Mouse (Mus musculus) megakaryocyte progenitor cell, adult 5-6 weeks (primary cell): ENCODE results near the gene Spic. TPM values are rescaled to one million over a fixed set of nuclear protein-coding genes. Genes with fewer than 3 reads are reported as not detected.
A peak's percentile ranks its signal among the peaks of the same experiment; 100 is the strongest.

Source experiments
- ATAC-seq: replicated peaks from 2 replicates; pipeline ENCODE4 v1.8.0; 2016; ENCODE audit warnings: mild to moderate bottlenecking, moderate TSS enrichment, inconsistent platforms; ENCODE audit not compliant: poor library complexity
- total RNA-seq, 2 experiments: library from RNA; stranded (forward) in 1 of 2; stranded (reverse) in 1 of 2; fragments of 157-497, 149-512 nt in 1 of 2; fragments of 200-1000 nt in 1 of 2; gene quantifications; 2 replicates each; pipeline versions ENCODE4 v1.2.3 to v1.2.4; 2015 to 2017

The Spic gene
- total RNA-seq, 2 experiments from 2014 or later = 0.39 to 0.62 TPM

DNA sequence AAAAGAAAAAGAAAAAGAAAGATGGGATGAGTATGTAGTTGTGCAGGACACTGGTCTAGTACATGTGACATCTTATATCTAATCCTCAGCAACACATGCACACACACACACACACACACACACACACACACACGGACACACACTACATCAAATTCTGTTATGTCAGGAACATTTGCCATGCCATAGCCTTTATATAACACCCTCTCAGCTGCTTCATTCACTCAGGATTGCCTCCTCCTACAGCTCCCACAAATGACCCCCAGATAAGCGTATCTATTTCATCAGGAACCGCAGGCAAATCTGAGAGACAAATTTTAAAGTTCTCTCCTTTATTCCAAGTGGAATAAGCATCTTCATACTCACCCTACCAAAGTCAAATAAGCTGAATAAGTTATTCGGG lies 25.9 kb downstream of the Spic start:
- ATAC-seq = no peak

DNA sequence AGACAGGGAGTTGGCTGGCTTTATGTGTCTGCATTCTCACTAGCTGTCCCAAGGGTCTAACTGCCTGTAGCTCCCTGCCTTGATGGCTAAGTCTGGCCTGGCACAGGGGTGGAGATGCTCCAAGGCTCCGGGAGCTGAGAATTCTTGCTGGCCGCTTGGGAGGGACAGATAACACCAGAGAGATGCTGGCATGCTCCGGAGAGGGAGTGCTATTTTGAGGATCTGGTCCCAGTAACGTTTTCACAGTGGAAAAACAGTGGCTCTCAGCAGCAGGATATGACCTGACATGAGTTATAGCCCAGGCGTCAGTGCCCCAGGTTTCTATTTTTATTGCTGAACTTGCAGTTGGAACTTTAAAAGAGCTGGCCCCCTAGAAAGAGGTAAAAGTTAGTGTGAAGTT lies 39.4 kb downstream of the Spic start:
- ATAC-seq = 0 out of 2 replicates have a peak, but pooled peaks have one; percentile 23

DNA sequence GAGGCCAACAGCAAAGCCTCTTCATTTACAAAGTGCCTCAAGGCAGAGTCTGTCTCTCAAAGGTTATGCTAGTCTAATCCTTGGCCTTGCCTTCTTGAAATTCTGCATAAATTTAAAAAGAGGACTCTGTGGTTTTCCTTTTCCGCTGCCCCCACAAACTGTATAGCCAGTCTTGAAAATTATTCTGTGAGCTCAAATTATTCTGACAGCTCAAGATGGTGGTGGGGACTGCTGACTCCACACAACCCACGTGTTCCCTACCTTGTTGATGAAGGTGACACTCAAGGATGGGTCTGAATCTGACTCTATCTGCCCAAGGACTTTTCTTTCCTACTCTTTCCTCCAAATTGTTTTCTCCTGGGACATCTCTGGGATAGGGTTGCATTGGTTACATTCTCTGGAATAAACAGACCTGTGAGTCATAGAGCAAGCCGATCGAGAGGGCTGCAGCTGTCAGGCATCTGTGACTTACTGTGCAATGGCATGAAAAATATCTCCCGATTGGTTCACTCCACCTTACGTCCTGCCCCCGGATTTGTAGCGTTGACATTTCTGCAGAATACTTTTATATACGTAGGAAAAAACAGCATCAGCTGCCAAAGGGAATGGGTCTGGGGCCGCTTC lies 53.4 kb downstream of the Spic start:
- ATAC-seq = peak; percentile 42; the same call in 1 of the 2 replicates

DNA sequence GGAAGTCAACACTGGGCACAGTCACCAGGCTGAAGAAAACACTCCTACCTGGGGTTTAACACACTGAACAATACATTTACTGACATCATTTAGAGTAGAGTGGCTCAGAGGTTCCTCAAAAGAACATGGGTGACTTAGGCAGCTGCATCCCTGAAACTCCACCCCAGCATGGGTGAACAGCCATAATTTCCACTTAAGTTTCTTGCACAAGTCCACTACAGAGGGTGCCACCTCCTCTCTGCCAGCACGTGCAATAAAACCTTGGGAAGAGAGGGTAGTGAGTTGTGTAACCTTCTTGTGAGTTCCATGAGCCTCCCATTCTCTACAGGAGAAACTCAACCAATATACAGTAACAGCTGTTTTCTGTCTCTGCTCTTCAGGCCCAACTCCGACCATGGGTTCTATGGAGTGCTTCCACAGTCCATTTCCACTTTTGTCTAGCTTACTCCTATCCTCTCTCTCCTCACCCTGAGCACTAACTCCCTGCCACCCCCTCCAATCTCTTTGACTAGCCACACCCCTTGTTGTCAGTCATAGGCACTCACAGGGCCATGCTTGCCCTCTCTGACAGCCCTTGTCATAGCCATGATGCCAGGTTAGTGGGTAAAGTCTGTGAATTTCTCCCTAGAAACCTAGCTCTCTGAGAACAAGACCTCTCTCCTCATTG lies 54.0 kb downstream of the Spic start:
- peak; percentile 72 for ATAC-seq

- ATAC-seq = no peak
These were observed 57.8 kb downstream of the Spic start for GRCm38 (mm10) chr10:88627052-88627451.

DNA sequence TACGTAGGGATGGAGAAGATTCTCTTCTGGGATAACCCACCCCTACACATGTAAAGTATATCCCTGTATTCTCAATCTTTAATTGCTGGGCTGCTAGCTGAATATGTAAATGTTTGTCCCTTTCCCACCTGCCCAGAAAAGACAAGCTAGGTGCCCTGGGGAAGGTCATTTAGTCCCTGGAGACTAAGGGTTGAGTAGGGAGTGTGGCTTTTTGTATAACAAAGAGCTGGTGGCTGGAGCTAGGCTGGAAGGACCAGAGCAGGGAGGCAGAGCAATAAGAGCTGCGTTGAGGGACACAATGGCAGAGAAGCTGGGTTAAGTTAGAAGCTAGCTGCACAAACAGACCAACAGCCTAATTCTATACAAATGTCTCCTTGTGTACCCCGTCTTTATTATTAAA lies 58.6 kb downstream of the Spic start:
- ATAC-seq = no peak

Other genes starting within 250 kb of the Spic start
- gene Sycp3, start 225.4 kb downstream of the Spic start, total RNA-seq (2015) = not detected in 2 replicates
- gene Sycp3, start 225.4 kb downstream of the Spic start, total RNA-seq (2017) = not detected in 2 replicates
- 26.2 and 32.4 TPM in 2 replicates for gene Chpt1, start 180.9 kb downstream of the Spic start, total RNA-seq (2015)
- gene Chpt1, start 180.9 kb downstream of the Spic start, total RNA-seq (2017) = 22.4 and 22.9 TPM in 2 replicates
- gene Mybpc1, start 79.9 kb downstream of the Spic start, total RNA-seq (2015) = not detected in 2 replicates
- gene Mybpc1, start 79.9 kb downstream of the Spic start, total RNA-seq (2017) = not detected in 2 replicates
- gene Arl1, start 45.8 kb upstream of the Spic start, total RNA-seq (2015) = 101 and 115 TPM in 2 replicates
- 104 and 116 TPM in 2 replicates for gene Arl1, start 45.8 kb upstream of the Spic start, total RNA-seq (2017)
- gene Utp20, start 141.8 kb upstream of the Spic start, total RNA-seq (2015) = 50.6 and 57.6 TPM in 2 replicates
- gene Utp20, start 141.8 kb upstream of the Spic start, total RNA-seq (2017) = 30.4 and 44.5 TPM in 2 replicates
- gene Slc5a8, start 201.0 kb upstream of the Spic start, total RNA-seq (2015) = not detected in 2 replicates
- gene Slc5a8, start 201.0 kb upstream of the Spic start, total RNA-seq (2017) = not detected in 2 replicates